In genomic region chr17:56470001-56470436, GRCm38 (mm10) we compare ENCODE assay signal across 9 mouse cellular contexts. TPM values are rescaled to one million over a fixed set of nuclear protein-coding genes. Genes with fewer than 3 reads are reported as not detected.
DNase-seq lines count a peak whose midpoint lies in the region; ATAC-seq and TF ChIP-seq lines count a peak whose summit lies in the region.
"Had no signal": no experiment of that assay in that cellular context is flagged by ENCODE, and none has a peak within 500 bp of the region (broad histone marks: within the 10 kb centered on the region; RNA-seq: fewer than 3 reads in every experiment).

No protein-coding gene starts in this region.

- peak; percentile 42 for DNase-seq in neural tube, embryonic 11.5 days (ENCODE audit: low spot score)
- DNase-seq in neural tube, embryonic 10.5 days (ENCODE audit: extremely low spot score, low spot score), result no peak
- peak; percentile 70 for DNase-seq in lung, embryonic 14.5 days
- DNase-seq in yolk sac, embryonic 10.5 days (ENCODE audit: low spot score), result peak; percentile 21
- DNase-seq in right cerebral cortex, adult 18-20 months, result no peak
- no peak for DNase-seq in layer of hippocampus, adult 8-10 months (ENCODE audit: low spot score in 2 of 2)
- DNase-seq in left cerebral cortex, postnatal 4 days, result no peak

- H3K9ac ChIP-seq in neural tube, embryonic 11.5 days (ENCODE audit: low read length), result peak overlapping the region; percentile 24; the same call in 1 of the 2 replicates
- peak overlapping the region; percentile 47 for H3K9ac ChIP-seq in hindbrain, embryonic 16.5 days (ENCODE audit: low read depth, low read length)
- peak overlapping the region; percentile 14; the same call in 1 of the 2 replicates for H3K9ac ChIP-seq in lung, embryonic 14.5 days

- H3K4me1 ChIP-seq in neural tube, embryonic 11.5 days (ENCODE audit: control insufficient read depth, insufficient read depth, low read length), result peaks cover 61% of the 10 kb centered on the region
- H3K4me1 ChIP-seq in hindbrain, embryonic 16.5 days (ENCODE audit: control insufficient read depth, insufficient read depth, low read depth, low read length), result peaks cover 77% of the 10 kb centered on the region
- peaks cover 30% of the 10 kb centered on the region for H3K4me1 ChIP-seq in lung, embryonic 14.5 days (ENCODE audit: insufficient read depth)

- ATAC-seq in neural tube, embryonic 11.5 days (ENCODE audit: insufficient read depth, low FRiP score, low TSS enrichment), result no peak
- ATAC-seq in hindbrain, embryonic 16.5 days, result no peak
- ATAC-seq in lung, embryonic 14.5 days (ENCODE audit: insufficient read depth), result no peak

- no peak for TF ChIP-seq CTCF in lung, embryonic 14.5 days (IDR thresholded peaks at IDR 0.05; ENCODE audit: low read depth)

- H3K36me3 ChIP-seq in neural tube, embryonic 11.5 days (ENCODE audit: control insufficient read depth, insufficient read depth, low read length), result no peaks in the 10 kb centered on the region; the same call in none of the 2 replicates
- H3K36me3 ChIP-seq in hindbrain, embryonic 16.5 days (ENCODE audit: control insufficient read depth, insufficient read depth, low read length), result 0 out of 2 replicates have a peak, but pooled peaks cover 3% of the 10 kb centered on the region
- H3K36me3 ChIP-seq in lung, embryonic 14.5 days (ENCODE audit: insufficient read depth), result no peaks in the 10 kb centered on the region

- no peaks in the 10 kb centered on the region for H3K9me3 ChIP-seq in neural tube, embryonic 11.5 days (ENCODE audit: control insufficient read depth, low read length)
- no peaks in the 10 kb centered on the region for H3K9me3 ChIP-seq in hindbrain, embryonic 16.5 days (ENCODE audit: control insufficient read depth, low read length)
- H3K9me3 ChIP-seq in lung, embryonic 14.5 days (ENCODE audit: low read depth, low read length), result no peaks in the 10 kb centered on the region

- WGBS in neural tube, embryonic 11.5 days, result 5% methylated on average over 23 of the region's 26 CpGs
- 4% methylated on average over 26 of the region's 26 CpGs for WGBS in hindbrain, embryonic 16.5 days
- WGBS in lung, embryonic 14.5 days, result 2% methylated on average over 26 of the region's 26 CpGs

- peak overlapping the region; percentile 19 for H3K4me2 ChIP-seq in neural tube, embryonic 11.5 days (ENCODE audit: low read depth)
- H3K4me2 ChIP-seq in hindbrain, embryonic 16.5 days (ENCODE audit: low read length), result peak overlapping the region; percentile 52
- H3K4me2 ChIP-seq in lung, embryonic 14.5 days, result peak overlapping the region; percentile 60

- H3K27me3 ChIP-seq in neural tube, embryonic 11.5 days (ENCODE audit: control insufficient read depth, insufficient read depth, low read length), result peaks cover 16% of the 10 kb centered on the region
- H3K27me3 ChIP-seq in hindbrain, embryonic 16.5 days (replicated peaks; ENCODE audit: control insufficient read depth, insufficient read depth, low read length), result no peaks in the 10 kb centered on the region
- H3K27me3 ChIP-seq in lung, embryonic 14.5 days (ENCODE audit: insufficient read depth, low read length), result peaks cover 25% of the 10 kb centered on the region

- intact Hi-C loops in left cerebral cortex, postnatal 4 days (cut with DNase I), result no loop called here

- H3K4me3 ChIP-seq in neural tube, embryonic 11.5 days (ENCODE audit: low read depth, low read length), result 0 out of 2 replicates have a peak overlapping the region, but pooled peaks have one; percentile 3
- peak overlapping the region; percentile 21; the same call in 1 of the 2 replicates for H3K4me3 ChIP-seq in hindbrain, embryonic 16.5 days (ENCODE audit: low read length)
- peak overlapping the region; percentile 22 for H3K4me3 ChIP-seq in lung, embryonic 14.5 days (ENCODE audit: low read depth, low read length)

- H3K27ac ChIP-seq in neural tube, embryonic 11.5 days (ENCODE audit: low read depth, low read length), result no peak overlapping the region
- peak overlapping the region; percentile 0; the same call in 1 of the 2 replicates for H3K27ac ChIP-seq in hindbrain, embryonic 16.5 days (ENCODE audit: low read depth, low read length)
- peak overlapping the region; percentile 46; the same call in 1 of the 2 replicates for H3K27ac ChIP-seq in lung, embryonic 14.5 days (ENCODE audit: low read depth)

RNA-seq across cellular contexts. Expression of gene Ptprs, which starts 6.3 kb away (rescaled TPM):
- polyA plus RNA-seq in neural tube, embryonic 11.5 days (2014; fragmentation: Nextera tagmentation; extraction: Ambion mirVana), result 164 and 174 TPM in 2 replicates
- 229 and 264 TPM in 2 replicates for polyA plus RNA-seq in hindbrain, embryonic 16.5 days (2015; fragmentation: Nextera tagmentation; extraction: Ambion mirVana)
- polyA plus RNA-seq in lung, embryonic 14.5 days (2014; fragmentation: Nextera tagmentation; extraction: Ambion mirVana), result 96.8 and 112 TPM in 2 replicates
- 100 to 1,000 TPM; 605 to 694 (median 657) TPM for total RNA-seq in layer of hippocampus, adult 8-10 months (2022)
- 100 to 1,000 TPM; 821 to 872 TPM for total RNA-seq in left cerebral cortex, postnatal 4 days (2021)

RNA-seq across cellular contexts. Expression of gene Znrf4, which starts 42.2 kb away (rescaled TPM):
- not detected in 2 replicates for polyA plus RNA-seq in neural tube, embryonic 11.5 days (2014; fragmentation: Nextera tagmentation; extraction: Ambion mirVana)
- not detected in 2 replicates for polyA plus RNA-seq in hindbrain, embryonic 16.5 days (2015; fragmentation: Nextera tagmentation; extraction: Ambion mirVana)
- not detected in 2 replicates for polyA plus RNA-seq in lung, embryonic 14.5 days (2014; fragmentation: Nextera tagmentation; extraction: Ambion mirVana)
- not detected for total RNA-seq in layer of hippocampus, adult 8-10 months (2022)
- not detected for total RNA-seq in left cerebral cortex, postnatal 4 days (2021)
- polyA plus RNA-seq: large intestine, adult 2 months had no signal

Comparison
In these comparisons a context has a peak if more than half of its experiments do, and no peak if none do; other contexts are left out.
1. DNase-seq: peak in neural tube, embryonic 11.5 days (single experiment), lung, embryonic 14.5 days (single experiment) and yolk sac, embryonic 10.5 days (single experiment); none in neural tube, embryonic 10.5 days (single experiment), right cerebral cortex, adult 18-20 months (single experiment), layer of hippocampus, adult 8-10 months (0 of 2) and left cerebral cortex, postnatal 4 days (single experiment).
2. Peak in every context shown above with its lines, with median percentiles within 50 percentile points of each other: H3K4me2 ChIP-seq, H3K4me3 ChIP-seq and H3K9ac ChIP-seq.